Mouse (Mus musculus) G1E (cell line): ENCODE measurements at regions not wholly inside any gene's neighbourhood (a gene's known extent, or its start where the extent isn't known, plus 50 kb on each side); places are given as distances from the start of the nearest gene placed in this dataset.

Experiments
- ATAC-seq: 2 replicates; pipeline ENCODE4 v1.8.0; 2016; ENCODE audit warnings: mild to moderate bottlenecking; ENCODE audit not compliant: insufficient number of reproducible peaks, poor library complexity, low FRiP score, severe bottlenecking; ENCODE audit errors: extremely low read depth
- DNase-seq: peaks from one replicate; pipeline ENCODE4 v3.0.0; 2012; ENCODE audit warnings: low spot score
- H3K27me3 ChIP-seq: 2 replicates; pipeline ENCODE4 v1.6.1; 2012; ENCODE audit warnings: mild to moderate bottlenecking, low read length, inconsistent platforms; ENCODE audit not compliant: insufficient read depth
- H3K36me3 ChIP-seq: replicated peaks from 2 replicates; pipeline ENCODE3; 2012; ENCODE audit warnings: mild to moderate bottlenecking, inconsistent platforms
- H3K4me1 ChIP-seq: 2 replicates; pipeline ENCODE4 v1.6.1; 2012; ENCODE audit warnings: low read depth, low read length, inconsistent platforms, mixed read lengths; ENCODE audit not compliant: insufficient read depth
- H3K4me3 ChIP-seq: 2 replicates; pipeline ENCODE4 v1.5.1; 2012; ENCODE audit warnings: low read depth, mild to moderate bottlenecking, inconsistent platforms, low read length, moderate library complexity, mixed read lengths
- H3K9me3 ChIP-seq: replicated peaks from 2 replicates; pipeline ENCODE4 v1.6.1; 2012; ENCODE audit warnings: inconsistent platforms
- CTCF ChIP-seq: IDR thresholded peaks from 2 replicates; pipeline ENCODE4 v1.5.1; 2012; ENCODE audit warnings: low read depth, low read length, inconsistent platforms, mixed read lengths
- GATA1 ChIP-seq: IDR thresholded peaks from 2 replicates; pipeline ENCODE4 v1.6.1; 2012; ENCODE audit warnings: borderline replicate concordance, low read length, inconsistent platforms, mixed read lengths
- GATA2 ChIP-seq: IDR thresholded peaks from 2 replicates; pipeline ENCODE4 v1.6.1; 2012; ENCODE audit warnings: low read depth, low read length, inconsistent platforms, borderline replicate concordance
- POLR2AphosphoS5 ChIP-seq: IDR thresholded peaks from 2 replicates; pipeline ENCODE4 v1.6.1; 2012; ENCODE audit warnings: low read depth, low read length, inconsistent platforms; ENCODE audit not compliant: insufficient replicate concordance
- TAL1 ChIP-seq: conservative IDR thresholded peaks from 2 replicates; pipeline ENCODE4 v1.6.1; 2012; ENCODE audit warnings: low read depth, low read length, inconsistent platforms, mixed read lengths

DNA sequence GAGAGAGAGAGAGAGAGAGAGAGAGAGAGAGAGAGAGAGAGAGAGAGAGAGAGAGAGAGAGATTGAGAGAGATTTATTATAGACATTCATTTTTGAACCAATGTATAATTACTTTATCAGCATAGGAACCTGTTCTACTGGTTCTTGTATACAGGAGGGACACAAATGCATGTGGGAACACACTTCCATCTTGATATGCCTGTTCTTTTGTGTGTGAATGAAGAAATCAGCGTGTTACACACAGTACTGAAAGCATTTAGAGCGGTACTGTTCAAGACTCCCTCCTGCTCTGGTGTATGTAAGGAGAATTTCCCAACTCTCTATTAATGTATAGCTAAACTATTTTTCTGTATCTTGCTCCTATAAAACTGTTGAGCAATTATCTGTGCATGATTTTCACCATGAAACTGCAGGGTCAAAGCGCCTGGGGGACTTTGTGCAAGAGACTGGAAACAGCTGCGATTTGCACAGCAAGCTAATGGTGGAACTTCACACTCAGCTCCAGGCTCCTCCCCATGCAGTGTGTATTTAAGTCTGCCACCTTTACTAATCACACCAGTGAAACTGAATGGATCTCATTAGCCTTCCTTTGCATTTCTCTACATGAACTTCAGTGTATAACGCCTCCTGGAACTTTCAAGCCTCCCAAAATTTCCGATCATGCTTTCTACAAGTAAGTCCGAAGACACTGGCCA lies 267.0 kb upstream of the 3110018I06Rik start:
- no peaks in the 10 kb centered on the region for H3K36me3 ChIP-seq
- H3K9me3 ChIP-seq, result peaks cover 79% of the 10 kb centered on the region
- no peak for DNase-seq
- H3K4me3 ChIP-seq, result no peak overlapping the region
- no peak for TF ChIP-seq TAL1
- TF ChIP-seq POLR2AphosphoS5, result no peak
- TF ChIP-seq GATA1, result no peak
- TF ChIP-seq CTCF, result no peak
- TF ChIP-seq GATA2, result no peak
- no peaks in the 10 kb centered on the region for H3K27me3 ChIP-seq
- H3K4me1 ChIP-seq, result no peaks in the 10 kb centered on the region
- ATAC-seq, result no peak

DNA sequence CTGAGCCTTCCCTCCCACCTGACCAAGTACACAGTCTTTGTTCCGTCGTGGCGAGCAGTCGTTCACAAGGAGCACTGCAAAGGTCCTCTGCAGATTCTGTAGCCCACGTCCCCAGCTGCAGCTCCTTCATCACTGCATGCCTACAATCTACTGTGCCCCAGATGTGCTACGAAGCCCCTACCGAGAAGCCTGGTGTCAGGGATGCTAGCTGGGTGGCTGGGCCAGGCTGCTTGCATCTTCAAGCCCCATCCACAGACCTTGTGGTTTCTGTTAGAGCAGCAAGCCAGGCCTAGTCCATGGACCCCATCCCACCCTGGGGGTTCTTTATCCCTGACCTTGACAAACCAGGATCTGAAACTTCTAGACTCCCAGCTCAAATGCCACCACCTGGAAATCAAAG lies 266.3 kb upstream of the 3110018I06Rik start:
- H3K36me3 ChIP-seq, result no peaks in the 10 kb centered on the region
- H3K9me3 ChIP-seq, result peaks cover 79% of the 10 kb centered on the region
- ATAC-seq (no peak), DNase-seq (no peak)
- no peak for TF ChIP-seq POLR2AphosphoS5
- no peak for TF ChIP-seq GATA1
- no peak for TF ChIP-seq TAL1
- TF ChIP-seq CTCF, result no peak
- TF ChIP-seq GATA2, result no peak
- H3K27me3 ChIP-seq, result no peaks in the 10 kb centered on the region
- no peak overlapping the region for H3K4me3 ChIP-seq
- H3K4me1 ChIP-seq, result no peaks in the 10 kb centered on the region

DNA sequence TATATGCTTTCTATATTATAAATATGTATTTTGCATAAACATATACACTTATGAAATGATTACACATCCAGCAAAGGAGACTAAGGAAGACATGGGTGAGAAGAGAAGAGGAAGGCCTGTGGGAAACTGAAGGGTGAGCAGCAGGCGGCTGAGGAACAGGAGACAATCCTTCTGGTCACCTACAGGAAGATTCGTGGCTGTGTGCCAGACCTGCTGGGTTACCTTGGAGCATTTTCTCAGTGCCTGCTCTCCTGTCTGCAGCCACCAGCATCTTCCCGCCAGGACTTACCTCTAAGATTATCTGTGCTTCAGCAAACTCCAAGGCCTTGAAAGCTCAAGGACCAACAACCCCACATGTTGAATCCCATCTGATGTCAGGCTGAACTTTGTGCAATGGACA lies 258.3 kb upstream of the 3110018I06Rik start:
- Histone ChIP-seq H3K36me3 (no peaks in the 10 kb centered on the region), H3K4me3 (no peak overlapping the region), H3K9me3 (peaks cover 78% of the 10 kb centered on the region), H3K27me3 (no peaks in the 10 kb centered on the region), H3K4me1 (no peaks in the 10 kb centered on the region)
- ATAC-seq (no peak), DNase-seq (no peak)
- TF ChIP-seq CTCF (no peak), TAL1 (no peak), GATA2 (no peak), POLR2AphosphoS5 (no peak), GATA1 (no peak)

DNA sequence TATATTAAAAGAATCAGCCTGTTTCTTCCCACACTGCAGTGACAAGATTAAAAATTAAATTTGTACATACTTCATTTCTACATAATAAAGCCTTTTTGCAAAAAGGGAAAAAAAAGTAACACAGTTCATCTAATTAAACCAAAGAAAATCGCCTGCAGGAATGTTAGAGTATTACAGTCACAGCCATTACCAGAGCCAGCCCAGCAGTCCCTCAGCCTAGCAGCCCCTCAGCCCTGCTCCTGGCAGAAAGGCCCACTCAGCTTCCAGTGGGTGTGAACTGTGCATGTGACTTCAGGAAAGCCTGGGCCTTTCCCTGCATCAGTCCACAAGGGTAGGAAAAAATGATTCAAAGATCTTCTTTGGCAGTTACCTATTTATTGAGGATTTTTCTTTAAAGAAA lies 256.8 kb upstream of the 3110018I06Rik start:
- ATAC-seq, result no peak
- Histone ChIP-seq H3K4me1 (no peaks in the 10 kb centered on the region), H3K9me3 (peaks cover 76% of the 10 kb centered on the region), H3K36me3 (no peaks in the 10 kb centered on the region), H3K27me3 (no peaks in the 10 kb centered on the region), H3K4me3 (no peak overlapping the region)
- no peak for DNase-seq
- no peak for TF ChIP-seq TAL1
- TF ChIP-seq POLR2AphosphoS5, result no peak
- TF ChIP-seq GATA2, result no peak
- no peak for TF ChIP-seq GATA1

DNA sequence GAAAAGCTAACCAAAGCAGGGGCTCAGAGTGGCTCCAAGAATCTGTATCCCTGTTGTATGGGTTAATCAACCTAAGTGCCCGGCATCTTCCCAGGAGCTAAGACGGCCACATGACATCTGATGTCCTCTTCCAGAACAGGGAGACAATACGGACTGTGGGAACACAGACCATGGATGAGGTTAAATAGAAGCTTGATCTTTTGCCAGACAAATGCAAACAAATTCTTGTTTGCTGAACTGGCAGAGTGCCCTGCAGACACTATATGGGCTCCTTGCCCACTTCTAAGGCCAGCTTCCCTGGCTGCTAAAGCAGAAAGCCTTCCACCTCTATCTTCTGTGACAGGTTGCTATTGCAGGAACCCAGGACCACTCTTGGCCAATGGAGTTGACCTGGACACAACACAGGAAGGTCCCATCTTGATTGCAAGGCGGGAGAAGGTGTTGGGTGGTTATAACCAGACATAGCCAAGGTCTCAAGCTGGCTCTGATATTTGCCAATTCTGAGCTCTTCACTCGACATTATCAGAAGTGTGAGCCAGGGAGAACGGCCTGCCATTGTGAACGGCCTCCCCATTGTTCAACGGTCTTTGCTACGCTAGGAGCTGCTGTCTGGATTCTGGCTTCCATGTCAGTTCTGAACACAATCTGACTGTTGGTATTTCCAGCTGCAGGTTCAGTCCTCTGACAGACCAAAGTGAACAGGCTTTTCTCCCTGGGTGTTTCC lies 237.5 kb upstream of the 3110018I06Rik start:
- H3K9me3 ChIP-seq, result peaks cover 84% of the 10 kb centered on the region
- TF ChIP-seq POLR2AphosphoS5 (no peak), GATA2 (no peak), GATA1 (no peak), TAL1 (no peak), CTCF (no peak)
- no peak for DNase-seq

DNA sequence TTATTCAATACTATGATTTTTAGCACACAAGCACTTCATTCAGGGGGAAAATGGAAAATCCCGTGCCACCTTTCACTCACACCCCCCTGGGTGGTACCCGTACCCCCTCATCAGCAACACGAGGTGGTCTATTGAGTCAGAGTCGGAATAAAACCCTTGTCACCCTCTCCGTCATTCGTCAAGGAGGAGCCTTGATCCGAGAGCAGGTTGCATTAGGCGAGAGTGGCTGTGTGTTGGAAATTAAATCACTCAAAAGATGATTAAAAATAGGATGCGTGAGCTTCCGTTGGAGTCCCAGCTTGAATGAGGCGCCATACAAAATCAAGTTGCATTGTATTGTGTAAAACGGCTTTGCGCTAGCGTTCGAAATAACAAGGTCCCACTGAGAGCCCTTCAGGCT lies 236.5 kb upstream of the 3110018I06Rik start:
- DNase-seq, result no peak
- TF ChIP-seq TAL1 (no peak), GATA2 (no peak), GATA1 (no peak), POLR2AphosphoS5 (no peak), CTCF (no peak)
- H3K4me3 ChIP-seq, result no peak overlapping the region
- H3K4me1 ChIP-seq, result no peaks in the 10 kb centered on the region
- peaks cover 76% of the 10 kb centered on the region for H3K9me3 ChIP-seq
- H3K36me3 ChIP-seq, result no peaks in the 10 kb centered on the region
- ATAC-seq, result no peak
- H3K27me3 ChIP-seq, result no peaks in the 10 kb centered on the region

More for the DNA sequence above, 237.5 kb upstream of the 3110018I06Rik start:
- Histone ChIP-seq H3K4me3 (no peak overlapping the region), H3K4me1 (no peaks in the 10 kb centered on the region), H3K27me3 (no peaks in the 10 kb centered on the region), H3K36me3 (no peaks in the 10 kb centered on the region)
- no peak for ATAC-seq

DNA sequence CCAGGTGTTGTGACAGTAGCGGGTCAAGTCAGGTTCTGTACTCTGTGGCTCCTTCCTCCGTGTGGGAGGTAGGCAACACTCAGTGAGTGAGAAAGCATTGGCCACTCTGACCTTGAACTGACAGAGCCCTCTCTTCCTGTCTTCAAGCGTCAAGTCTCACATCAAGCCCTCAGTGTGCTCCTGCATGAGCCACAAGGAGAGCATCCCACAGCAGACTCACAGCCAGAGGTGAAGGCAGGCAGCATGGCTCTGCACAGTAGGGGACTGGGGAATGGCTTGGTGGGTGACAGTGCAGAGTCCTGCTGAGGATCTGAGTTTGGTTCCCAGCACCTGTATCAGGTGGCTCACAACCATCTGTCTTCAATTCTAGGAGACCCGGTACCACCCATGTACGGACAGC lies 226.4 kb upstream of the 3110018I06Rik start:
- Histone ChIP-seq H3K9me3 (peaks cover 75% of the 10 kb centered on the region), H3K4me3 (no peak overlapping the region), H3K36me3 (no peaks in the 10 kb centered on the region), H3K4me1 (no peaks in the 10 kb centered on the region), H3K27me3 (no peaks in the 10 kb centered on the region)
- TF ChIP-seq TAL1 (no peak), POLR2AphosphoS5 (no peak), GATA1 (no peak), GATA2 (no peak), CTCF (no peak)
- ATAC-seq, result no peak
- DNase-seq, result no peak
